Mouse (Mus musculus) C2C12 (cell line): ENCODE results near the gene Hist3h2ba. TPM values are rescaled to one million over a fixed set of nuclear protein-coding genes. Genes with fewer than 3 reads are reported as not detected.

ENCODE experiments used
- H3K27me3 ChIP-seq: one replicate; pipeline ENCODE4 v1.6.1; 2011; ENCODE audit not compliant: control insufficient read depth, insufficient read depth, insufficient read length
- H3K36me3 ChIP-seq: one replicate; pipeline ENCODE4 v1.6.1; 2011; ENCODE audit not compliant: control insufficient read depth, insufficient read depth
- H3K4me3 ChIP-seq: one replicate; pipeline ENCODE4 v1.5.1; 2011; ENCODE audit warnings: mild to moderate bottlenecking, control low read depth; ENCODE audit not compliant: poor library complexity, insufficient read depth, severe bottlenecking
- H3K79me2 ChIP-seq: one replicate; pipeline ENCODE4 v1.6.1; 2011; ENCODE audit not compliant: control insufficient read depth, insufficient read depth
- H3K79me3 ChIP-seq: one replicate; pipeline ENCODE4 v1.6.1; 2011; ENCODE audit warnings: low read depth, control low read depth
- H3ac ChIP-seq: one replicate; pipeline ENCODE3; 2011; ENCODE audit warnings: low read depth; ENCODE audit not compliant: control insufficient read depth, insufficient read length
- CEBPB ChIP-seq: IDR thresholded peaks from one replicate; pipeline ENCODE4 v1.6.1; 2011; ENCODE audit warnings: low read depth, mild to moderate bottlenecking, control low read depth, moderate library complexity
- CTCF ChIP-seq: IDR thresholded peaks from one replicate; pipeline ENCODE4 v1.5.1; 2011; ENCODE audit not compliant: control insufficient read depth, insufficient read depth, insufficient read length
- FOSL1 ChIP-seq: IDR thresholded peaks from one replicate; pipeline ENCODE4 v1.8.0; 2011; ENCODE audit warnings: mild to moderate bottlenecking, low read length; ENCODE audit not compliant: poor library complexity, insufficient read depth, severe bottlenecking
- MAX ChIP-seq: IDR thresholded peaks from one replicate; pipeline ENCODE4 v1.6.1; 2011; ENCODE audit warnings: mild to moderate bottlenecking, control low read depth
- MYOD1 ChIP-seq: IDR thresholded peaks from one replicate; pipeline ENCODE4 v1.6.1; 2011; ENCODE audit warnings: low read depth; ENCODE audit not compliant: control insufficient read depth, insufficient read length
- MYOG ChIP-seq: IDR thresholded peaks from one replicate; pipeline ENCODE4 v1.6.1; 2011; ENCODE audit not compliant: control insufficient read depth, insufficient read length; ENCODE audit errors: extremely low read depth
- USF1 ChIP-seq: IDR thresholded peaks from one replicate; pipeline ENCODE4 v1.6.1; 2011; ENCODE audit warnings: low read depth, mild to moderate bottlenecking, control low read depth, moderate library complexity
- polyA plus RNA-seq: library from polyadenylated mRNA; unstranded; fragments of >200 nt; fragmentation: generic; extraction: Trizol; gene quantifications from one replicate; pipeline ENCODE4 v1.2.1, GENCODE M21; 2012; ENCODE audit warnings: missing spikeins

Gene Hist3h2ba
- polyA plus RNA-seq, 1 experiment, result 1.6 TPM

DNA sequence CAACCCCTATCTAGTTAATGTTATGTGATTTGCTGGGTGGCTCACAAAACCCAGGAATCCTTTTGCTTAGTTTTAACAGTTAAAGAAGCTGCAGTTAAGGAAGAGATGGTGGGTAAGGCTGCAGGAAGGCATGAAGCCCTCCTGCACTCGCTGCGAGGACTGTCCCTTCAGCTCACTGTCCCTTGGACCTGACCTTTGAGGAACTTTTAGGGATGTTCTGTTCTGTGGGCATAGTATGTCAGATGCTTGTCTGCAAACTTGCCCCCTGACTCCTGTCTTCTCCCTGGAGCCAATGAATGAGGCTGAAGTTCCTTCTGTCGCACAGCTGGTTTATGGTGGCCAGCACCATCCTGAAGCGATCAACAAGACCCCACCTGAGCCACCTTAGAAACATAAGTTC is 40.4 kb downstream of the Hist3h2ba start:
- Histone ChIP-seq H3K4me3 (no peak overlapping the region), H3K79me3 (no peaks in the 10 kb centered on the region), H3K27me3 (peaks cover under 1% of the 10 kb centered on the region), H3ac (no peak overlapping the region), H3K36me3 (peaks cover 44% of the 10 kb centered on the region), H3K79me2 (no peaks in the 10 kb centered on the region)
- no peak for TF ChIP-seq MAX
- TF ChIP-seq MYOG, result no peak
- no peak for TF ChIP-seq USF1
- TF ChIP-seq CTCF, result no peak
- no peak for TF ChIP-seq CEBPB
- TF ChIP-seq MYOD1, result no peak
- no peak for TF ChIP-seq FOSL1

GRCm38 (mm10) chr11:58990141-58990540 is 41.4 kb downstream of the Hist3h2ba start:
- TF ChIP-seq CTCF (no peak), CEBPB (no peak), USF1 (no peak), MYOD1 (no peak), MYOG (no peak), MAX (no peak), FOSL1 (no peak)
- Histone ChIP-seq H3K27me3 (peaks cover 11% of the 10 kb centered on the region), H3K36me3 (peaks cover 39% of the 10 kb centered on the region), H3ac (no peak overlapping the region), H3K4me3 (no peak overlapping the region), H3K79me3 (no peaks in the 10 kb centered on the region), H3K79me2 (no peaks in the 10 kb centered on the region)

GRCm38 (mm10) chr11:58990794-58991193 is 42.1 kb downstream of the Hist3h2ba start:
- H3K27me3 ChIP-seq, result peaks cover 17% of the 10 kb centered on the region
- no peaks in the 10 kb centered on the region for H3K79me3 ChIP-seq
- TF ChIP-seq MYOG, result no peak
- no peak for TF ChIP-seq MYOD1
- no peak for TF ChIP-seq USF1
- no peak for TF ChIP-seq CEBPB
- no peak for TF ChIP-seq MAX
- no peak for TF ChIP-seq FOSL1
- TF ChIP-seq CTCF, result no peak
- no peak overlapping the region for H3ac ChIP-seq
- H3K4me3 ChIP-seq, result no peak overlapping the region
- peaks cover 34% of the 10 kb centered on the region for H3K36me3 ChIP-seq
- H3K79me2 ChIP-seq, result no peaks in the 10 kb centered on the region

GRCm38 (mm10) chr11:58991911-58992310 is 43.2 kb downstream of the Hist3h2ba start:
- Histone ChIP-seq H3K79me2 (no peaks in the 10 kb centered on the region), H3ac (no peak overlapping the region), H3K36me3 (peaks cover 23% of the 10 kb centered on the region), H3K79me3 (no peaks in the 10 kb centered on the region), H3K27me3 (peaks cover 23% of the 10 kb centered on the region), H3K4me3 (no peak overlapping the region)
- no peak for TF ChIP-seq CTCF

- Histone ChIP-seq H3K4me3 (no peak overlapping the region), H3K36me3 (peaks cover 11% of the 10 kb centered on the region), H3ac (no peak overlapping the region), H3K27me3 (peaks cover 35% of the 10 kb centered on the region), H3K79me2 (no peaks in the 10 kb centered on the region), H3K79me3 (no peaks in the 10 kb centered on the region)
- TF ChIP-seq MYOG (no peak), CEBPB (no peak), USF1 (no peak), FOSL1 (no peak), CTCF (no peak), MAX (no peak)
Observed at GRCm38 (mm10) chr11:58993091-58993670, 44.5 kb downstream of the Hist3h2ba start.

- H3K79me3 ChIP-seq, result no peaks in the 10 kb centered on the region
- no peaks in the 10 kb centered on the region for H3K79me2 ChIP-seq
- H3ac ChIP-seq, result no peak overlapping the region
- TF ChIP-seq CTCF (no peak), MAX (no peak), CEBPB (no peak), MYOG (no peak), FOSL1 (no peak), MYOD1 (no peak), USF1 (no peak)
- H3K36me3 ChIP-seq, result peaks cover 6% of the 10 kb centered on the region
- peaks cover 43% of the 10 kb centered on the region for H3K27me3 ChIP-seq
- H3K4me3 ChIP-seq, result no peak overlapping the region
Observed at GRCm38 (mm10) chr11:58994337-58994826, 45.7 kb downstream of the Hist3h2ba start.
